Mouse (Mus musculus): ENCODE measurements around the gene Olfr1183. TPM values are rescaled to one million over a fixed set of nuclear protein-coding genes. Genes with fewer than 3 reads are reported as not detected.

The Olfr1183 gene
- polyA plus RNA-seq (2012; rRNA removed), result not detected in 2 replicates

GRCm38 (mm10) chr2:88454567-88454966 is at the start of gene Olfr1183:
TSS of gene Olfr1183 (plus strand) at chr2:88454867.

GRCm38 (mm10) chr2:88406353-88406752 is 48.3 kb upstream of the Olfr1183 start, which contains the start of gene Olfr1179:
TSS of gene Olfr1179 (minus strand) at chr2:88406453.

DNA sequence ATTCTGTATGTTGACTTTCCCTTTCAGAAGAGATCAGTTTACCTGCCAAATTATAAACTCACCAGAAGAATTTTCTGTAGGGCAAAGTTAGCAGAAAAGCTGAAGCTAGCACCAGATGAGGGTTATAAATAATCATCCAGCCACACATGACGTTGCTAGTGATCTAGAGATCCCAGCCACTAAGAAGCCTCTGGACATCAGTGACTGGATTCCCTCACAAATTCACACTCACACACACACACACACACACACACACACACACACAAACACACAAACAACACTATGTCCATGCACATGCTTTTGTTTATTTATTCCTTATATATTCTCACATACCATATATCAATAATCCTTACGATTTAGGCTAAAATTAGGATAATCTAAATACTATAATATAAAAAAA is 35.6 kb upstream of the Olfr1183 start, which contains the start of gene Olfr1180:
Gene Olfr1180 (minus strand): TSS at position 101 of the 400 bp plus-strand sequence.

DNA sequence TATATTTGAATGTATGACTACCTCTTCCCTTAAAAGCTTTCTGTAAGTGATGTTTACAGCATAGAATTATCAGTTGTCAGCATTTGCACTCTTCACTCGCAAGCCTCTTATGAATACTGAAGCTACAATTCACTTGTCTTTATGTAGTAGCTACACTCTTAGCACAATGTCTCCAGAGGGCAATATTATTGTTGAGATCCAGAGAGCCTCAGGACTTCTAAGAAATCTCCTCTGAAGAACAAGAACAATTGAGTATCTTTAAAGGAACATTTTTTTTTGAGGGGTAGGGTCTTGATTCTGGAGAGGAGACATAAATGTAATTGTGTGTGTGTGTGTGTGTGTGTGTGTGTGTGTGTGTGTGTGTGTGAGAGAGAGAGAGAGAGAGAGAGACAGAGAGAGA is 28.6 kb upstream of the Olfr1183 start, which contains the start of gene Olfr1181:
Gene Olfr1181 (minus strand): TSS at position 101 of the 400 bp plus-strand sequence.

GRCm38 (mm10) chr2:88449031-88449430 is 5.6 kb upstream of the Olfr1183 start, which contains the start of gene Gm13757:
TSS of gene Gm13757 (minus strand) at chr2:88449131.

GRCm38 (mm10) chr2:88483298-88483697 is 28.6 kb downstream of the Olfr1183 start, which contains the start of gene Olfr1184:
TSS of gene Olfr1184 (plus strand) at chr2:88483598.

DNA sequence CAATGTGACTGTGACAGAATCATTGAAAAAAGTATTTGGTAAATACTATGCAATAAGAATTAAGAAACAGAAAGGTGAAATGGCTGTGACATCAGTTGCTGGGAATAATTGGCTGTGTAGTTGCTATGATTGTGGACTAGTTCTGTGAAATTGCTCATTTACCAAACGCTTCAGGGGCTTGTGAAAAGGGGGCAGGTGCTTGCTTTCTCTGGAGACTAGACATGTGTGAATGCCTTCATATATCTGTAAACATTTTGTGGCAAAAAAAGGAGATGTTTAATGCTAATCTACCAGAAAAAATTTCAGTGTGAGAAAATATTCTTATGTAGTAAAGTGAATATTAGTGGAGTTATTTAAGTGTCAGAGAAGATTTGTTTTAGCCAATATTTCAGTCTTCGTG is 38.4 kb downstream of the Olfr1183 start, which contains the start of gene Olfr1185-ps1:
Gene Olfr1185-ps1 (plus strand): TSS at position 301 of the 400 bp plus-strand sequence.

DNA sequence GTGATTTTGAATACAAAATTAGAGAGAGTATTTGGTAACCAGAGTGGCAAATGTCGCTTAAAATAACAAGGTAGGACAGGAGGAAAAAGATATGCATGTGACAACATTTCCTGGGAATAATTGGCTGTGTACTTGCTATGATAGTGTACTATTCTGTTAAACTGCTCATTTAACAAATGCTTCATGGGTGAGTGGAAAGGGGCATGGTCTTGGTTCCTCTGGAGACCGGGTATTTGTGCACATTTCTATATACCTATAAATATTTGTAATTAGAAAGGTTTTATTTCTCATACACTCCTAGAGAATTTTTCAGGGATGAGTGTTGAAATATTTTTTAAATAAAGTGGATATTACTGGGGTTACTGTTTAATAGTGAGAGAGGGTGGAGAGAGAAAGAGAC is 63.6 kb downstream of the Olfr1183 start, which contains the start of gene Olfr1186:
Gene Olfr1186 (plus strand): TSS at position 301 of the 400 bp plus-strand sequence.

Other genes with a start within 250 kb of the Olfr1183 start
- gene Olfr1170, start 226.5 kb upstream of the Olfr1183 start, polyA plus RNA-seq (2012; rRNA removed), result not detected in 2 replicates
- gene Olfr1173, start 175.0 kb upstream of the Olfr1183 start, polyA plus RNA-seq (2012; rRNA removed), result not detected in 2 replicates
- not detected in 2 replicates for gene Olfr1174-ps, start 139.7 kb upstream of the Olfr1183 start, polyA plus RNA-seq (2012; rRNA removed)
- not detected in 2 replicates for gene Olfr1175-ps, start 127.7 kb upstream of the Olfr1183 start, polyA plus RNA-seq (2012; rRNA removed)
- not detected in 2 replicates for gene Olfr1176, start 118.1 kb upstream of the Olfr1183 start, polyA plus RNA-seq (2012; rRNA removed)
- not detected in 2 replicates for gene Olfr1177-ps, start 108.4 kb upstream of the Olfr1183 start, polyA plus RNA-seq (2012; rRNA removed)
- not detected in 2 replicates for gene Olfr1178, start 67.8 kb upstream of the Olfr1183 start, polyA plus RNA-seq (2012; rRNA removed)
- gene Olfr1179, start 48.4 kb upstream of the Olfr1183 start, polyA plus RNA-seq (2012; rRNA removed), result not detected in 2 replicates
- not detected in 2 replicates for gene Olfr1180, start 35.7 kb upstream of the Olfr1183 start, polyA plus RNA-seq (2012; rRNA removed)
- gene Olfr1181, start 28.7 kb upstream of the Olfr1183 start, polyA plus RNA-seq (2012; rRNA removed), result not detected in 2 replicates
- gene Gm13757, start 5.7 kb upstream of the Olfr1183 start, polyA plus RNA-seq (2012; rRNA removed), result not detected in 2 replicates
- not detected in 2 replicates for gene Olfr1184, start 28.7 kb downstream of the Olfr1183 start, polyA plus RNA-seq (2012; rRNA removed)
- not detected in 2 replicates for gene Olfr1185-ps1, start 38.5 kb downstream of the Olfr1183 start, polyA plus RNA-seq (2012; rRNA removed)
- gene Olfr1186, start 63.7 kb downstream of the Olfr1183 start, polyA plus RNA-seq (2012; rRNA removed), result not detected in 2 replicates
- gene Olfr1188, start 102.1 kb downstream of the Olfr1183 start, polyA plus RNA-seq (2012; rRNA removed), result not detected in 2 replicates
- gene Olfr1189, start 131.6 kb downstream of the Olfr1183 start, polyA plus RNA-seq (2012; rRNA removed), result not detected in 2 replicates
- not detected in 2 replicates for gene Olfr1191-ps1, start 185.7 kb downstream of the Olfr1183 start, polyA plus RNA-seq (2012; rRNA removed)
- not detected in 2 replicates for gene Olfr1192-ps1, start 193.6 kb downstream of the Olfr1183 start, polyA plus RNA-seq (2012; rRNA removed)
- not detected in 2 replicates for gene Olfr1193, start 220.8 kb downstream of the Olfr1183 start, polyA plus RNA-seq (2012; rRNA removed)
- not detected in 2 replicates for gene Olfr1195, start 234.3 kb downstream of the Olfr1183 start, polyA plus RNA-seq (2012; rRNA removed)
- gene Olfr1196, start 249.7 kb downstream of the Olfr1183 start, polyA plus RNA-seq (2012; rRNA removed), result not detected in 2 replicates